Mouse (Mus musculus) E14TG2a.4 (cell line): ENCODE data around the gene Slc22a14.
"Not testable (repeated sequence)": the region's sequence is repeated elsewhere in the genome, so short reads cannot be mapped to it uniquely, and the experiment has no call there.

Experiments
- CTCF ChIP-seq: conservative IDR thresholded peaks from 2 replicates; pipeline ENCODE4 v1.5.1; 2014; ENCODE audit warnings: low read length
- NANOG ChIP-seq: IDR thresholded peaks from 2 replicates; pipeline ENCODE4 v1.6.1; 2014; ENCODE audit warnings: borderline replicate concordance, low read length, mixed read lengths
- POU5F1 ChIP-seq: IDR thresholded peaks from 2 replicates; pipeline ENCODE4 v1.6.1; 2014; ENCODE audit warnings: low read length, borderline replicate concordance

- TF ChIP-seq CTCF, result 0 out of 2 replicates have a peak, but pooled peaks have one; percentile 2
- TF ChIP-seq NANOG, POU5F1: not testable (repeated sequence)
These were observed 90.5 kb downstream of the Slc22a14 start for GRCm38 (mm10) chr9:119274814-119275213.
